Mouse (Mus musculus) left cerebral cortex, postnatal 14 days (tissue): Measurements from ENCODE around the gene Cilp2. TPM values are rescaled to one million over a fixed set of nuclear protein-coding genes. Genes with fewer than 3 reads are reported as not detected.
A peak's percentile ranks its signal among the peaks of the same experiment; 100 is the strongest.

Experiments
- DNase-seq, 2 experiments: peaks; one replicate each; pipeline ENCODE4 v3.0.0; 2021 to 2022; ENCODE audit warnings: low spot score in 2 of 2, mixed read lengths in 1 of 2
- intact Hi-C: fragments of 180-260 bp; cut with DNase I; formaldehyde crosslinking; loops from one replicate; pipeline ENCODE4 v1.15.1; 2025
- total RNA-seq, 2 experiments: library from RNA; stranded (reverse); gene quantifications; 2 replicates each; pipeline ENCODE4 v1.2.3; 2021

Gene Cilp2
- total RNA-seq, 2 experiments from 2014 or later, result 1.9 to 2.2 TPM

- intact Hi-C loops, result no loop called here
- no peak for DNase-seq
Observed at GRCm38 (mm10) chr8:69879678-69880077, 7.8 kb downstream of the Cilp2 start.

- no peak for DNase-seq
- intact Hi-C loops, result no loop called here
Observed at GRCm38 (mm10) chr8:69877992-69878391, 9.5 kb downstream of the Cilp2 start.

- DNase-seq, result no peak
- intact Hi-C loops, result no loop called here
Observed at GRCm38 (mm10) chr8:69877396-69877795, 10.1 kb downstream of the Cilp2 start.

- intact Hi-C loops, result no loop called here
- no peak for DNase-seq
Observed at GRCm38 (mm10) chr8:69876967-69877366, 10.5 kb downstream of the Cilp2 start.

- DNase-seq, result no peak
- intact Hi-C loops, result no loop called here
Observed at GRCm38 (mm10) chr8:69876097-69876496, 11.4 kb downstream of the Cilp2 start.

- no peak for DNase-seq
- intact Hi-C loops, result loop anchor here (2.0 kb wide), 1 partner anchor 16 kb away; no protein-coding TSS in a partner anchor
Observed at GRCm38 (mm10) chr8:69874654-69875053, 12.8 kb downstream of the Cilp2 start.

- intact Hi-C loops, result loop anchor here (2.0 kb wide), 1 partner anchor 17 kb away; no protein-coding TSS in a partner anchor
- DNase-seq, result peak; percentile 79 to 80
Observed at GRCm38 (mm10) chr8:69874155-69874554, 13.3 kb downstream of the Cilp2 start.

GRCm38 (mm10) chr8:69870907-69871306 is 16.6 kb downstream of the Cilp2 start:
- no peak for DNase-seq
- intact Hi-C loops, result no loop called here

- DNase-seq, result no peak
- intact Hi-C loops, result no loop called here
Observed at GRCm38 (mm10) chr8:69870003-69870765, 17.3 kb downstream of the Cilp2 start.

- intact Hi-C loops, result no loop called here
- DNase-seq, result no peak
Observed at GRCm38 (mm10) chr8:69867696-69868326, 19.7 kb downstream of the Cilp2 start.

- no peak for DNase-seq
- intact Hi-C loops, result no loop called here
Observed at GRCm38 (mm10) chr8:69864180-69864579, 23.3 kb downstream of the Cilp2 start.

- intact Hi-C loops, result no loop called here
- DNase-seq, result peak in 1 of 2 experiments; percentile 50
Observed at GRCm38 (mm10) chr8:69863387-69864020, 24.0 kb downstream of the Cilp2 start.

- intact Hi-C loops, result no loop called here
- DNase-seq, result no peak
Observed at GRCm38 (mm10) chr8:69861251-69861650, 26.2 kb downstream of the Cilp2 start.

- intact Hi-C loops, result no loop called here
- no peak for DNase-seq
Observed at GRCm38 (mm10) chr8:69860807-69861206, 26.7 kb downstream of the Cilp2 start.

- DNase-seq, result no peak
- intact Hi-C loops, result no loop called here
Observed at GRCm38 (mm10) chr8:69853869-69854268, 33.6 kb downstream of the Cilp2 start.

- intact Hi-C loops, result no loop called here
- no peak for DNase-seq
Observed at GRCm38 (mm10) chr8:69850926-69851506, 36.5 kb downstream of the Cilp2 start.

GRCm38 (mm10) chr8:69849899-69850298 is 37.6 kb downstream of the Cilp2 start:
- intact Hi-C loops, result no loop called here
- DNase-seq, result no peak

- no peak for DNase-seq
- intact Hi-C loops, result no loop called here
Observed at GRCm38 (mm10) chr8:69848951-69849350, 38.5 kb downstream of the Cilp2 start.

GRCm38 (mm10) chr8:69847167-69848065 is 40.1 kb downstream of the Cilp2 start:
- DNase-seq, result no peak
- intact Hi-C loops, result no loop called here
